Mouse (Mus musculus) spleen, adult 2 months (tissue): ENCODE measurements around the gene Exoc1. TPM values are rescaled to one million over a fixed set of nuclear protein-coding genes. Genes with fewer than 3 reads are reported as not detected.

Experiments
- DNase-seq, 2 experiments: peaks; one replicate each; pipeline versions ENCODE4 v3.0.0 to v3.0.0-alpha.2; 2012 to 2021; ENCODE audit warnings: low spot score in 2 of 2, low read depth in 1 of 2
- H3K27ac ChIP-seq: fragments of 200-500 bp; 2 replicates; pipeline ENCODE4 v1.5.1; 2012; ENCODE audit warnings: low read length, inconsistent platforms; ENCODE audit not compliant: insufficient read depth
- H3K27me3 ChIP-seq: fragments of 200-500 bp; 2 replicates; pipeline ENCODE4 v1.6.1; 2012; ENCODE audit warnings: mild to moderate bottlenecking, moderate library complexity, low read length, inconsistent platforms; ENCODE audit not compliant: control insufficient read depth, insufficient read depth
- H3K36me3 ChIP-seq: fragments of 200-500 bp; 2 replicates; pipeline ENCODE4 v1.6.1; 2012; ENCODE audit warnings: mild to moderate bottlenecking, low read length, inconsistent platforms; ENCODE audit not compliant: control insufficient read depth, insufficient read depth
- H3K4me1 ChIP-seq: fragments of 200-500 bp; 2 replicates; pipeline ENCODE4 v1.6.1; 2011; ENCODE audit warnings: inconsistent platforms; ENCODE audit not compliant: control insufficient read depth, insufficient read depth, insufficient read length
- H3K4me3 ChIP-seq: fragments of 200-500 bp; 2 replicates; pipeline ENCODE4 v1.5.1; 2011; ENCODE audit warnings: mild to moderate bottlenecking, inconsistent platforms; ENCODE audit not compliant: insufficient read depth, insufficient read length; ENCODE audit errors: extremely low read depth
- CTCF ChIP-seq: fragments of 200-500 bp; IDR thresholded peaks from 2 replicates; pipeline ENCODE4 v1.5.1; 2011; ENCODE audit warnings: mild to moderate bottlenecking, inconsistent platforms; ENCODE audit not compliant: insufficient read depth, insufficient read length, insufficient replicate concordance; ENCODE audit errors: extremely low read depth
- POLR2A ChIP-seq: fragments of 200-500 bp; IDR thresholded peaks from 2 replicates; pipeline ENCODE4 v1.6.1; 2011; ENCODE audit warnings: low read depth, low read length, inconsistent platforms
- WGBS: fragments of 180-500 bp; shearing (Covaris S2); methylation state at CpG from one replicate; pipeline ENCODE4 v1.1.7; 2018; 5-methylcytosine and 5-hydroxymethylcytosine counted together
- polyA plus RNA-seq: library from polyadenylated mRNA; depleted of rRNA; stranded (reverse); fragments of >200 nt; gene quantifications from 2 replicates; pipeline ENCODE4 v1.2.3, GENCODE M21; 2012; rRNA removed

The Exoc1 gene
- polyA plus RNA-seq, 1 experiment, result 16.4 TPM

- no peak overlapping the region; the same call in 1 of the 2 replicates for H3K4me3 ChIP-seq
Measured at GRCm38 (mm10) chr5:76590009-76590408, 60.9 kb downstream of the Exoc1 start.

DNA sequence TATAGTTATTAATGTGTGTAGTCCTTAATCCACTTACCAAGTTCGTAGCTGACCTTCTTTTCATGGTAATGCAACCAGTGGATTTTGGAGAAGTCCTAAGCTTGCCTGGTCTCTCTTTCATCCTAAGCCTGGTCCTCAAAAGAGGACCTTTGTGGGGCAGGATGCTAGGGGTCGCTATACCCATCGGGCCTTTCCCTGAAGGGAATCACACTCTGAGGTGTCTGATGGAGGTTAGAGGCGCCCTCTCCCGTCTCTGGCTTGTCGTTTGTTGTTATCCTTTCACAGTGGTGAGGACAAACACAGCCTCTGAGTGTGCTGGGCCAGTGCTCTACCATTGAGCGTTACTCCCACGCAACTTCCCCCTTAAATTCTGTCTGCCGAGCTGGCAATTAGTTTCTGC lies 62.8 kb downstream of the Exoc1 start:
- Histone ChIP-seq H3K4me3 (no peak overlapping the region), H3K27ac (no peak overlapping the region), H3K27me3 (no peaks in the 10 kb centered on the region), H3K36me3 (peaks cover 27% of the 10 kb centered on the region), H3K4me1 (no peaks in the 10 kb centered on the region)
- TF ChIP-seq POLR2A (no peak), CTCF (no peak)
- 91% methylated on average over 9 of the region's 9 CpGs for WGBS
- DNase-seq, result no peak

More at GRCm38 (mm10) chr5:76590009-76590408, 60.9 kb downstream of the Exoc1 start:
- DNase-seq, result no peak
- 78% methylated on average over 2 of the region's 2 CpGs for WGBS
- Histone ChIP-seq H3K27ac (no peak overlapping the region), H3K36me3 (peaks cover 14% of the 10 kb centered on the region), H3K27me3 (no peaks in the 10 kb centered on the region), H3K4me1 (no peaks in the 10 kb centered on the region)
- TF ChIP-seq POLR2A (no peak), CTCF (no peak)

DNA sequence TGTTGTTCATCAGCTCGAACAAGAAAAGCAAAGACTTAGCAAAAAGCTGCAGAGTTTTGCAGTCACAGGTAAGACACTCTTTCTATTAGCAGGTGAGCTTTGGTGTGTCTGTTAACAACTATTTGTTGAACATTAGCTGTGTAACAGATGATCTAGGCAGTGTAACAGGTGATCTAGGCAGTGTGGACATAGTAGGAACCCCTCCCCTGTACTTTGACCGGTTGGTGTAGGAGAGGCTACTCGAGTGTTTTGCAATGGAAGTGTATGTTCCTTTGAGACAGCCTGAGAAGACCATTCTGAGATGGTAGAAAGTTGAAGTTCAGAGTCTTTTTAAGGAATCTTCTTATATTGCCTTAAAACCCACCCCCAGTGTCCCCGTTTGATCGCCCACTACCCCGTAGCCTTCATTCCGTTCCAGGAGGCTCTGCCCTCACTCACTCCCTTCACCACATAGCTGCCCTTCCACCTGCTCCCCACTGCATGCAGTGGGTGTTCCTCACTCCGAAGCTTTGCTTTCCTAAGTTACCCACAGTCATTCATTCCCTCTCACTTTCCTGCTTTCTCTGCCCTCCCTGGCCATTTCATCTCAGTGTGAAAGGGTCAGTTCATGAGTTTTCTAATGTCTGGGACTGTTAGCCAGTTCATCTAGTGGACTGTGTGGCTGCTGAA lies 80.7 kb downstream of the Exoc1 start:
- Histone ChIP-seq H3K4me1 (no peaks in the 10 kb centered on the region), H3K4me3 (no peak overlapping the region), H3K27me3 (no peaks in the 10 kb centered on the region), H3K36me3 (peaks cover 38% of the 10 kb centered on the region), H3K27ac (no peak overlapping the region)
- 94% methylated on average over 8 of the region's 8 CpGs for WGBS
- DNase-seq, result no peak
- TF ChIP-seq CTCF, result no peak
- no peak for TF ChIP-seq POLR2A

GRCm38 (mm10) chr5:76612867-76613499 lies 83.9 kb downstream of the Exoc1 start:
- Histone ChIP-seq H3K36me3 (peaks cover 33% of the 10 kb centered on the region), H3K4me3 (no peak overlapping the region), H3K4me1 (no peaks in the 10 kb centered on the region), H3K27me3 (no peaks in the 10 kb centered on the region), H3K27ac (no peak overlapping the region)
- 87% methylated on average over 6 of the region's 6 CpGs for WGBS
- no peak for DNase-seq
- TF ChIP-seq POLR2A (no peak), CTCF (no peak)

GRCm38 (mm10) chr5:76615276-76615675 lies 86.2 kb downstream of the Exoc1 start:
- DNase-seq, result no peak
- Histone ChIP-seq H3K36me3 (peaks cover 34% of the 10 kb centered on the region), H3K4me1 (no peaks in the 10 kb centered on the region), H3K4me3 (no peak overlapping the region), H3K27ac (no peak overlapping the region), H3K27me3 (no peaks in the 10 kb centered on the region)
- WGBS, result 98% methylated on average over 8 of the region's 8 CpGs
- no peak for TF ChIP-seq CTCF
- no peak for TF ChIP-seq POLR2A

DNA sequence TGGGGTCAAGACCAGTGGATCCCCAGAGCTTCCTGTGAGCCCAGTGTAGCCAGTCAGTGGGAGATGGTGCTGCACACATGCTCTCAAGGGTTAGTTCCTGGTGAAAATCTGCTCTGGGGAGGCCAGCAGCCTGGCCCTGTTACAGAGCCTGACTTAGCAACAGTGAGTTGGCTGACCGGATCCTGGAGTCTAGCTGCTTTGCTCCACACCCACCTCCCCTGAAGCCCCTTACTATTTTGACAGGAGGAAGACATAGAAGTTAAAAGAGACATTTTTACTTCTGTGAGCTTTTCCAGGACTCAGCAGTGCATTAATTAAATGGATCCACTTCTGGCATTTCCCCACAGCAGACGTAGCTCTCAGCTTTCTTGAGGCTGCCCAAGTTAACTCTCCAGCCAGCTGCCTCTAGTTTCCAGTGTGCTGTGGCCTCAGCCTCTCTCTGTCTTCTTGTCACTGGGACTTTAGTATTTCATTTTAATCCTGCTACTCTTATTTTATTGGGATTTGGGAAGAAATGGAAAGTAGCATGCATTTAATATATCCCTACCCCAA lies 87.2 kb downstream of the Exoc1 start:
- no peaks in the 10 kb centered on the region for H3K4me1 ChIP-seq
- DNase-seq, result no peak
- no peak overlapping the region for H3K27ac ChIP-seq
- no peak overlapping the region for H3K4me3 ChIP-seq
- 91% methylated on average over 2 of the region's 2 CpGs for WGBS
- no peak for TF ChIP-seq CTCF
- TF ChIP-seq POLR2A, result no peak
- no peaks in the 10 kb centered on the region for H3K27me3 ChIP-seq
- peaks cover 34% of the 10 kb centered on the region for H3K36me3 ChIP-seq

- Histone ChIP-seq H3K4me3 (no peak overlapping the region), H3K36me3 (peaks cover 31% of the 10 kb centered on the region), H3K27me3 (no peaks in the 10 kb centered on the region), H3K4me1 (no peaks in the 10 kb centered on the region), H3K27ac (no peak overlapping the region)
- DNase-seq, result no peak
- TF ChIP-seq CTCF (no peak), POLR2A (no peak)
- 92% methylated on average over 7 of the region's 7 CpGs for WGBS
Measured at GRCm38 (mm10) chr5:76618750-76619149, 89.6 kb downstream of the Exoc1 start.

Other genes starting within 250 kb of the Exoc1 start
- gene Clock, start 224.5 kb upstream of the Exoc1 start, polyA plus RNA-seq, result 5.1 and 5.6 TPM in 2 replicates
- not detected in 2 replicates for gene Pdcl2, start 198.2 kb upstream of the Exoc1 start, polyA plus RNA-seq
- gene Nmu, start 165.5 kb upstream of the Exoc1 start, polyA plus RNA-seq, result not detected in 2 replicates
- not detected in 2 replicates for gene Gm7271, start 45.3 kb upstream of the Exoc1 start, polyA plus RNA-seq
- 1.3 and 1.6 TPM in 2 replicates for gene Cep135, start 59.4 kb downstream of the Exoc1 start, polyA plus RNA-seq
- gene C530008M17Rik, start 127.2 kb downstream of the Exoc1 start, polyA plus RNA-seq, result 4.2 and 8.8 TPM in 2 replicates